Mouse (Mus musculus) kidney, postnatal 0 days (tissue): ENCODE data around the gene Chchd3. TPM values are rescaled to one million over a fixed set of nuclear protein-coding genes. Genes with fewer than 3 reads are reported as not detected.
A peak's percentile ranks its signal among the peaks of the same experiment; 100 is the strongest.

Experiments
- ATAC-seq: fragments of 200-750 bp; cut with Nextera tagmentation; replicated peaks from 2 replicates; pipeline ENCODE4 v1.8.0; 2017; ENCODE audit warnings: low read depth, moderate number of reproducible peaks, moderate TSS enrichment, moderate library complexity; ENCODE audit not compliant: low FRiP score
- DNase-seq: peaks from one replicate; pipeline ENCODE4 v3.0.0-alpha.2; 2016; ENCODE audit warnings: low spot score
- H3K27ac ChIP-seq: fragments of 300-500 bp; sonication (generic); 2 replicates; pipeline ENCODE4 v1.5.1; 2014; ENCODE audit warnings: mild to moderate bottlenecking
- H3K27me3 ChIP-seq: fragments of 300-500 bp; sonication (generic); 2 replicates; pipeline ENCODE4 v1.6.1; 2014; ENCODE audit warnings: low read length, mixed read lengths; ENCODE audit not compliant: insufficient read depth
- H3K36me3 ChIP-seq: fragments of 300-500 bp; sonication (generic); 2 replicates; pipeline ENCODE4 v1.6.1; 2014; ENCODE audit warnings: low read length, mixed read lengths; ENCODE audit not compliant: insufficient read depth
- H3K4me1 ChIP-seq: fragments of 300-500 bp; sonication (generic); replicated peaks from 2 replicates; pipeline ENCODE4 v1.6.1; 2014; ENCODE audit warnings: antibody characterized with exemption, low read length, mixed read lengths; ENCODE audit not compliant: insufficient read depth
- H3K4me2 ChIP-seq: fragments of 300-500 bp; sonication (generic); 2 replicates; pipeline ENCODE4 v1.6.1; 2014; ENCODE audit warnings: mild to moderate bottlenecking, low read length, moderate library complexity, mixed read lengths
- H3K4me3 ChIP-seq: fragments of 300-500 bp; sonication (generic); replicated peaks from 2 replicates; pipeline ENCODE4 v1.5.1; 2014; ENCODE audit warnings: low read depth, low read length
- H3K9ac ChIP-seq: fragments of 300-500 bp; sonication (generic); 2 replicates; pipeline ENCODE4 v1.6.1; 2014; ENCODE audit warnings: low read depth, low read length
- H3K9me3 ChIP-seq: fragments of 300-500 bp; sonication (generic); replicated peaks from 2 replicates; pipeline ENCODE4 v1.6.1; 2016; ENCODE audit warnings: low read length, inconsistent platforms, mixed read lengths
- CTCF ChIP-seq: IDR thresholded peaks from 2 replicates; pipeline ENCODE4 v1.5.1; 2016; ENCODE audit warnings: antibody characterized with exemption, low read depth, mild to moderate bottlenecking, moderate library complexity
- WGBS: fragments of 180-500 bp; shearing (Covaris S2); extraction: QIAGEN DNeasy Blood & Tissue Kit; methylation state at CpG from one replicate; pipeline ENCODE4 v1.1.7; 2014; 5-methylcytosine and 5-hydroxymethylcytosine counted together
- polyA plus RNA-seq: library from polyadenylated mRNA; unstranded; fragments of >200 nt; fragmentation: Nextera tagmentation; extraction: Ambion mirVana; gene quantifications from 2 replicates; pipeline ENCODE4 v1.2.1, GENCODE M21; 2015

The Chchd3 gene
- polyA plus RNA-seq, 1 experiment from 2014 or later, result 154 TPM

DNA sequence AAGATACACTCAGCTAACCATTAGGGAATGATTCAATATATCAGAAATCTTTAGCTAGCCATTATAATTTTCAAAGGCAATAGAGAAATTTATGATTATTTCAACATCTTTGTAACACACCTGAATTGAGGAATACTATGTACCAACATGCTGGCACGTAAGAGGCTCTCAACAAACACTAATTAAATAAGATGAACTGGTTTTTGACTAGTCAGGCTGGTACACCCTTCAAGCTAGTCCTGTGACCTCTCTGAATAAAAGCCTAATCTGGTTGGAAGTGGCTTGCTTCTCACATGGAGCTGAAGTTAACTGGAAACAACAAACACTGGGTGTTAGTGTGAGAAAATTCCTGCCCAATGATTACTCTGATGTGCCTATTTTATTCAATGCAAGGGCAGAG lies 115.1 kb downstream of the Chchd3 start:
- H3K4me1 ChIP-seq, result no peaks in the 10 kb centered on the region; the same call in 1 of the 2 replicates
- no peaks in the 10 kb centered on the region for H3K9me3 ChIP-seq
- DNase-seq (no peak), ATAC-seq (no peak)
- no peaks in the 10 kb centered on the region for H3K27me3 ChIP-seq
- no peaks in the 10 kb centered on the region for H3K36me3 ChIP-seq
- H3K4me2 ChIP-seq, result no peak overlapping the region
- no peak overlapping the region for H3K27ac ChIP-seq
- no peak for TF ChIP-seq CTCF
- H3K9ac ChIP-seq, result no peak overlapping the region
- no peak overlapping the region for H3K4me3 ChIP-seq
- WGBS, result 85% methylated on average over 1 of the region's 1 CpGs

DNA sequence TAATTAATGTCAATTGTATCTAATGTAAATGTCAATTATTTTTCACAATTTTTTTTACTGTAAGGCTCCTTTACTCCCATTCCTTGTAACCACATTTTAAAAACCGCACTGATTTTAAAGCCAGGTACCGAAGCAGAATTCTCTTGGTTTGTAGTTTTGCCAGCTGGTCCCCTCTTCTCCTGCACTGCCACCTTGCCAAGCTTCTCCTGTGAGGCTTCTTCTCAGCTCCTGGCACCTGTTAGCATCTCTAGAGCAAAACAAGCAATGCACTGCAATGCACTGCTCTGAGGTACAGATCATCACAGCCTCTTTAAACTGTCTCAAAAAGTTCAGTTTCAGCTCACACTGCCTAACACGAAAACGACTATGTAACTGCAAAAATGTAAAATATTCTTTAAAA lies 116.4 kb downstream of the Chchd3 start:
- TF ChIP-seq CTCF, result no peak
- Histone ChIP-seq H3K27me3 (no peaks in the 10 kb centered on the region), H3K27ac (no peak overlapping the region), H3K4me2 (no peak overlapping the region), H3K4me3 (no peak overlapping the region), H3K9me3 (no peaks in the 10 kb centered on the region), H3K9ac (no peak overlapping the region), H3K4me1 (no peaks in the 10 kb centered on the region; the same call in 1 of the 2 replicates), H3K36me3 (no peaks in the 10 kb centered on the region)
- DNase-seq (no peak), ATAC-seq (no peak)
- WGBS, result 88% methylated on average over 4 of the region's 4 CpGs

DNA sequence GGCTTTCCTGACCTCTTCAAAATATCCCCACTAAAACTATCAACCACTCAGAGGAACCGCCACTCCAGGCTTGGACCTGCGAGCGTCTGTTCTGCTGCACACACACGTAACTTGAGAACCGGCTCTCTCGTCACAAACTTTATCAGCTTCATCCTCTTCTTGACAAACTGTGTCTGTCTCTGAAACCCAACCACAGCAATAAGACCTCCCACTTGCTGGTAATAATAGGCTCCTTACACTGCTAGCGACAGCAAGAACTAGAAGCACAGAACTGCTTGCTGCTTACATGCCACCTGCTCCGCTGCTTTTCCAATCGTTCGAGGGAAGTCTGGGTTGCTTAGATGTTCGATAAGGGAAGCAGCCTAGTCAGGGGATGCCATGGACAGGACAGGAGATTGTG lies 119.8 kb downstream of the Chchd3 start:
- TF ChIP-seq CTCF, result no peak
- no peaks in the 10 kb centered on the region for H3K4me1 ChIP-seq
- no peaks in the 10 kb centered on the region for H3K36me3 ChIP-seq
- H3K9me3 ChIP-seq, result no peaks in the 10 kb centered on the region
- H3K4me3 ChIP-seq, result no peak overlapping the region
- H3K27ac ChIP-seq, result no peak overlapping the region
- H3K9ac ChIP-seq, result no peak overlapping the region
- ATAC-seq, result no peak
- peak; percentile 68 for DNase-seq
- WGBS, result 29% methylated on average over 11 of the region's 11 CpGs
- H3K4me2 ChIP-seq, result no peak overlapping the region
- no peaks in the 10 kb centered on the region for H3K27me3 ChIP-seq

DNA sequence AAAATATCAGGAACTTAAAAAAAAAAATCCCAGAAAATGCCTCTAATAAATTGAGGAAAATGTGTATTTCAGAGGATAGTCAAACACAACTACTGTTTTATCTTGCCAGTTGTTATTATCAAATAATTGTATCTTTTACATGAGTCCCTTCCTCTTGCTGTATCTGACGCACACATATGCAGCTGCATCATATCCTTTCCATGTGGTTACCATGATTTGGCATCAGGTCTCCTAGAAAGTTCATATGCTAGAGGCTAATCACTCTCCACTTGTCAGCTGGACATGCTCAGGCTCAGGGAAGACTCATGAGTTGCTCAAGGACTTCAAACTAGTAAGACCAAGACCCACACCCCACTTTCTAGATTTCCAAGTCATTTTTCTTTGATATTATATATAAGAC lies 122.4 kb downstream of the Chchd3 start:
- WGBS, result 86% methylated on average over 1 of the region's 1 CpGs

DNA sequence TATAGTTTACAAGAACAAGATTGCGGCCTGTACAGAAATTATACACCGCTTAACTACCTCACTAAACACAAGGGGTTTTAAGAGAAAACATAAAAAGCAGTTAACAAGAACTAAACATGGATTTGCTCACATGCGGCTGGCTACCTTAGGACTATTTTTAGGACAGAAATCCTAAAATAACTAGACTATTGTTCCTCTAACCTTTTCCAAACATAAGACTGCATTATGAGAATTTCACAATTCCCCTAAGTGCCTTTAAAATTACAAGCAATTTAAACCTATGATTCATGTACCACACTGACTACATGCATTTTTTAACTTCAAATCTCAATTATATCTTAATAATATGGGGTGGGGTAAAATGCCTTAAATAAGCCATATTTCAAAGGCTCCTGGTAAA lies 123.3 kb downstream of the Chchd3 start:
- H3K36me3 ChIP-seq, result no peaks in the 10 kb centered on the region
- 73% methylated on average over 3 of the region's 3 CpGs for WGBS
- H3K27ac ChIP-seq, result no peak overlapping the region

More for the DNA sequence above, 122.4 kb downstream of the Chchd3 start:
- no peak for ATAC-seq
- no peaks in the 10 kb centered on the region for H3K27me3 ChIP-seq
- DNase-seq, result no peak
- no peak for TF ChIP-seq CTCF
- no peaks in the 10 kb centered on the region for H3K4me1 ChIP-seq
- no peak overlapping the region for H3K4me2 ChIP-seq
- no peak overlapping the region for H3K27ac ChIP-seq
- H3K9me3 ChIP-seq, result no peaks in the 10 kb centered on the region
- H3K36me3 ChIP-seq, result no peaks in the 10 kb centered on the region
- H3K9ac ChIP-seq, result no peak overlapping the region
- H3K4me3 ChIP-seq, result no peak overlapping the region

DNA sequence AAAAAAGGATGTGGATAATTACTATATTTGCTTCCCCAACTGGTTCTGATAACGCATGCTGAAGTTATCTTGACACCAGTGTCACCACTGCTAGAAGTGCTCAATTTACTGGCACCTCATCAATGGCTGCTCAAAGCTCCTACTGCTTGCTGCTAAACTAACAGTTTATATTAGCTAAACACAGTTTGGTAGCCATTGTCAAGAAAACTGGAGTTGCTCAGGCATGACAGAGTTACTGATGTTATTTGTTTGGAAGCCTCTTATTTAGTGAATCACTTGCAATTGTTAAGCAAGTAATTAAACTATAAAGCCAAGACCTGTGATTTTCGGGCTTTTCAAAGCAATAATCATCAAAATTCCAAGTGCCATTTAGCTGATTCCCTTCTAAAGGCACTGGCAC lies 123.7 kb downstream of the Chchd3 start:
- Histone ChIP-seq H3K27me3 (no peaks in the 10 kb centered on the region), H3K36me3 (no peaks in the 10 kb centered on the region), H3K9me3 (no peaks in the 10 kb centered on the region), H3K4me3 (no peak overlapping the region), H3K9ac (no peak overlapping the region), H3K27ac (no peak overlapping the region), H3K4me2 (no peak overlapping the region), H3K4me1 (no peaks in the 10 kb centered on the region)
- 49% methylated on average over 2 of the region's 2 CpGs for WGBS
- DNase-seq (no peak), ATAC-seq (no peak)
- no peak for TF ChIP-seq CTCF

More for the DNA sequence above, 123.3 kb downstream of the Chchd3 start:
- Histone ChIP-seq H3K27me3 (no peaks in the 10 kb centered on the region), H3K4me3 (no peak overlapping the region), H3K9ac (no peak overlapping the region), H3K4me2 (no peak overlapping the region), H3K9me3 (no peaks in the 10 kb centered on the region), H3K4me1 (no peaks in the 10 kb centered on the region)
- DNase-seq, result no peak
- no peak for ATAC-seq
- no peak for TF ChIP-seq CTCF

DNA sequence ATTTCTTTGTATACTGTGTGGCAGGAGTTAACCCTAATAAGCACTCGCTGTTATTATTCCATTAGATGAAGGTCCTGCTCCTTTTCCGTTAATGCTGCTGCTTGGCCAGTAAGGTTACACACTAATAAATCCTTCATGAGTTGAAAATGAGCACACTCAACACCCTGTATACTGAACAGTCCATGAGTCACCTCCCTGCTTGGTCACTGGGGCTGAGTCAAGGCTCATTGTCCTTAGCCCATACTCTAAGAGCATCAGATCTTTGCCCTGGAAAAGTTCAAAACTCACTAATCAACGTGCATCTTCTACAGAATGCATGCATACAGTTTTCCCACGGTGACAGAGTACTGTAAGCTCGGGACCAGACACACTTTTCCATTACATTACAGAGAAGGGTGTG lies 124.5 kb downstream of the Chchd3 start:
- Histone ChIP-seq H3K4me3 (no peak overlapping the region), H3K4me1 (no peaks in the 10 kb centered on the region), H3K9me3 (no peaks in the 10 kb centered on the region), H3K9ac (no peak overlapping the region), H3K4me2 (no peak overlapping the region), H3K27ac (no peak overlapping the region), H3K36me3 (no peaks in the 10 kb centered on the region), H3K27me3 (no peaks in the 10 kb centered on the region)
- no peak for TF ChIP-seq CTCF
- DNase-seq, result no peak
- ATAC-seq, result no peak
- WGBS, result 62% methylated on average over 5 of the region's 5 CpGs
